Mouse (Mus musculus) embryonic fibroblast, embryonic 13.5 days (primary cell): ENCODE results near the gene 4930402F06Rik.

Experiments used
- CTCF ChIP-seq: IDR thresholded peaks from 2 replicates; pipeline ENCODE4 v1.5.1; 2011; ENCODE audit warnings: mild to moderate bottlenecking, control low read depth, low read length, moderate library complexity, borderline replicate concordance; ENCODE audit not compliant: insufficient read depth
- POLR2A ChIP-seq: IDR thresholded peaks from 2 replicates; pipeline ENCODE4 v1.6.1; 2011; ENCODE audit warnings: low read depth, mild to moderate bottlenecking, control low read depth, low read length, moderate library complexity

- TF ChIP-seq POLR2A (no peak), CTCF (no peak)
Measured at GRCm38 (mm10) chr2:35442079-35442478, 45.1 kb upstream of the 4930402F06Rik start.
